Mouse (Mus musculus): ENCODE results near the gene Rab6b. TPM values are rescaled to one million over a fixed set of nuclear protein-coding genes. Genes with fewer than 3 reads are reported as not detected.

The Rab6b gene
- total and polyA plus RNA-seq, 2 experiments from 2014 or later: 133 to 145 TPM

DNA sequence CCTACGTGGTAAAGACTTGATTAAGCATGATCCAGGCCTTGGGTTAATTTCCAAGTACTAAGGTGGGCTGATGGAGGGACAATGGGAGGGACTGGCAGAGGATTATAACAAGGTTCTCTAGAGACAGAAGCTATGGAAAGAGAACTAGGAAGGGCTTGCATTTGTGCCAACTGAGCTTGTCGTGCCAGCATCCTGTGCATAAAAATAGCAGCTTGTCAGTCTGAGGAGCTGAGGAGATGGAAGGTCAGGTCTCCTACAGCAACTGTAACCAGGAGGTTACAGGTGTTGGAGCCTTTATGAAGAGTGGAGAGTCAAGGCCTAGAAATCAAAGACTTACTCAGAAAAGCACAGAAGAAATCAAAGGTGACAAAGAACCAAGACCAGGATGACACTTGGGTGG, 102.0 kb downstream of the Rab6b start:
- Histone ChIP-seq H3K27me3 (ENCODE audit: insufficient read depth, low read length) (no peaks in the 10 kb centered on the region), H3K4me1 (ENCODE audit: insufficient read depth) (no peaks in the 10 kb centered on the region), H3K36me3 (ENCODE audit: insufficient read depth) (no peaks in the 10 kb centered on the region), H3K27ac (ENCODE audit: low read depth, low read length) (no peak overlapping the region), H3K9ac (no peak overlapping the region), H3K4me3 (ENCODE audit: low read depth, low read length) (no peak overlapping the region), H3K9me3 (ENCODE audit: low read length) (no peaks in the 10 kb centered on the region), H3K4me2 (ENCODE audit: low read depth) (no peak overlapping the region)
- TF ChIP-seq CTCF (IDR thresholded peaks at IDR 0.05; ENCODE audit: low read depth): no peak
- 34% methylated on average over 2 of the region's 2 CpGs for WGBS
- ATAC-seq: no peak
- no peak for DNase-seq

GRCm38 (mm10) chr9:103214281-103214680, 102.7 kb downstream of the Rab6b start:
- H3K4me3 ChIP-seq (ENCODE audit: low read depth, low read length): no peak overlapping the region
- ATAC-seq: no peak
- no peaks in the 10 kb centered on the region for H3K36me3 ChIP-seq (ENCODE audit: insufficient read depth)
- DNase-seq: no peak
- H3K27me3 ChIP-seq (ENCODE audit: insufficient read depth, low read length): no peaks in the 10 kb centered on the region
- TF ChIP-seq CTCF (IDR thresholded peaks at IDR 0.05; ENCODE audit: low read depth): no peak
- no peak overlapping the region for H3K9ac ChIP-seq
- no peak overlapping the region for H3K4me2 ChIP-seq (ENCODE audit: low read depth)
- no peaks in the 10 kb centered on the region for H3K4me1 ChIP-seq (ENCODE audit: insufficient read depth)
- no peaks in the 10 kb centered on the region for H3K9me3 ChIP-seq (ENCODE audit: low read length)
- 77% methylated on average over 6 of the region's 6 CpGs for WGBS
- H3K27ac ChIP-seq (ENCODE audit: low read depth, low read length): no peak overlapping the region

GRCm38 (mm10) chr9:103224721-103225120, 113.1 kb downstream of the Rab6b start:
- no peak overlapping the region for H3K9ac ChIP-seq
- DNase-seq (no peak), ATAC-seq (no peak)
- 95% methylated on average over 7 of the region's 7 CpGs for WGBS
- no peak for TF ChIP-seq CTCF (IDR thresholded peaks at IDR 0.05; ENCODE audit: low read depth)
- H3K4me3 ChIP-seq (ENCODE audit: low read depth, low read length): no peak overlapping the region
- no peak overlapping the region for H3K4me2 ChIP-seq (ENCODE audit: low read depth)
- no peak overlapping the region for H3K27ac ChIP-seq (ENCODE audit: low read depth, low read length)
- H3K4me1 ChIP-seq (ENCODE audit: insufficient read depth): no peaks in the 10 kb centered on the region
- H3K27me3 ChIP-seq (ENCODE audit: insufficient read depth, low read length): no peaks in the 10 kb centered on the region
- no peaks in the 10 kb centered on the region for H3K9me3 ChIP-seq (ENCODE audit: low read length)
- H3K36me3 ChIP-seq (ENCODE audit: insufficient read depth): no peaks in the 10 kb centered on the region

GRCm38 (mm10) chr9:103225464-103225863, 113.9 kb downstream of the Rab6b start:
- TF ChIP-seq CTCF (IDR thresholded peaks at IDR 0.05; ENCODE audit: low read depth): peak; percentile 61
- Histone ChIP-seq H3K9me3 (ENCODE audit: low read length) (no peaks in the 10 kb centered on the region), H3K4me2 (ENCODE audit: low read depth) (no peak overlapping the region), H3K4me1 (ENCODE audit: insufficient read depth) (no peaks in the 10 kb centered on the region), H3K27ac (ENCODE audit: low read depth, low read length) (no peak overlapping the region), H3K9ac (no peak overlapping the region), H3K36me3 (ENCODE audit: insufficient read depth) (no peaks in the 10 kb centered on the region), H3K4me3 (ENCODE audit: low read depth, low read length) (no peak overlapping the region), H3K27me3 (ENCODE audit: insufficient read depth, low read length) (no peaks in the 10 kb centered on the region)
- 72% methylated on average over 3 of the region's 3 CpGs for WGBS
- DNase-seq (no peak), ATAC-seq (no peak)

DNA sequence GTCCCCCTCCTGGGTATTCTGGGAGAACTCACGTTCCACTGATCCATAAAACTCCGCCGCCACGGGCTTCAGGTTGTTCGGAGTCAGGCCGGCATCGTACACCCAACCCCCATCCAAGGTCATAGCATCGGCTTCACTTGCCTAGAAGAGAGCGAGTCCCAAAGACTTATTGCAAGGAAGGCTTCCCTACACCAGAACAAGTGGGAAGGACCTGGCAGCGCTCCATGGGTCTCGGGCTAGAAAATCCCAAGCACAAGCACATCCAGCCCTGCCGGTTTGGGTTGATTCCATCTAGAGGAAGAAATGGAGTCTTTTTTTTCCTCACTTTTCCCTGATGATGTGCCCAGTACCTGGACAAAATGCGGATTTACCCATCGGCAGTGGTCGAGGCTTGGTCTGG, 115.2 kb downstream of the Rab6b start:
- H3K9me3 ChIP-seq (ENCODE audit: low read length): no peaks in the 10 kb centered on the region
- no peaks in the 10 kb centered on the region for H3K36me3 ChIP-seq (ENCODE audit: insufficient read depth)
- no peaks in the 10 kb centered on the region for H3K4me1 ChIP-seq (ENCODE audit: insufficient read depth)
- H3K4me2 ChIP-seq (ENCODE audit: low read depth): no peak overlapping the region
- H3K27ac ChIP-seq (ENCODE audit: low read depth, low read length): no peak overlapping the region
- DNase-seq: no peak
- 94% methylated on average over 15 of the region's 15 CpGs for WGBS
- H3K4me3 ChIP-seq (ENCODE audit: low read depth, low read length): no peak overlapping the region
- no peak for TF ChIP-seq CTCF (IDR thresholded peaks at IDR 0.05; ENCODE audit: low read depth)
- H3K27me3 ChIP-seq (ENCODE audit: insufficient read depth, low read length): no peaks in the 10 kb centered on the region
- no peak overlapping the region for H3K9ac ChIP-seq
- no peak for ATAC-seq

GRCm38 (mm10) chr9:103227760-103228159, 116.2 kb downstream of the Rab6b start:
- no peak overlapping the region for H3K4me2 ChIP-seq (ENCODE audit: low read depth)

DNA sequence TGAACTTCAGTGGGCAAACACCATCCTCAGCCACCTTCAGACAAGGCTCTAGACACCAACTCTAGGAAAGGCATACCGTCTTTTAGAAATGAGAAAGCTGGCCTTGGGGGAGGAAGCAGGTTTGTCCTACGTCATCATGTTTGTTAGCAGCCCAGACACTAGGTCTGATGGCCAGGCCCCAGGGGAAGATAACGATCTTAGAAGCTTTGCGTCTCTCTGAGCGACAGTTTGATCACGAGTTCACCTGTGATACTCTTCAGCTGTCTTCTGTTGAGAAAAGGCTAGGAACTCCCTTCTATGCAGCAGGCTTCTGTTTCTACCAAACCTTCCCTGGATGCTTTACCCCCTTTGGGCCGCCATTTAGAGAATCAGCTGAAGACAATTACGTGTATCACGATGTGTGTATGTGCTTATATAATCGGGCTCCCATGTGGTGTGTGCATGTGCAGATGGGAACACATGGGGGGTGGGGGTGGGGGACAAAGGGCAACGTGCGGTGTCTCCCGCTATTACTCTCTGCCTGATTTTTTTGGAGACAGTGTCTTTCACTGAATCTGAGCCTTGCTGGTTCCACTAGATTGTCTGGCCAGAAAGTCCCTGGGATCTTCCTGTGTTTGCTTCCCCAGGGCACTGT, 116.9 kb downstream of the Rab6b start:
- Histone ChIP-seq H3K36me3 (ENCODE audit: insufficient read depth) (no peaks in the 10 kb centered on the region), H3K9me3 (ENCODE audit: low read length) (no peaks in the 10 kb centered on the region), H3K9ac (no peak overlapping the region), H3K27ac (ENCODE audit: low read depth, low read length) (no peak overlapping the region), H3K4me2 (ENCODE audit: low read depth) (no peak overlapping the region), H3K4me3 (ENCODE audit: low read depth, low read length) (no peak overlapping the region), H3K27me3 (ENCODE audit: insufficient read depth, low read length) (no peaks in the 10 kb centered on the region), H3K4me1 (ENCODE audit: insufficient read depth) (no peaks in the 10 kb centered on the region)
- WGBS: 79% methylated on average over 13 of the region's 13 CpGs
- DNase-seq: no peak
- TF ChIP-seq CTCF (IDR thresholded peaks at IDR 0.05; ENCODE audit: low read depth): no peak
- no peak for ATAC-seq

More at GRCm38 (mm10) chr9:103227760-103228159, 116.2 kb downstream of the Rab6b start:
- ATAC-seq (no peak), DNase-seq (no peak)
- Histone ChIP-seq H3K27me3 (ENCODE audit: insufficient read depth, low read length) (no peaks in the 10 kb centered on the region), H3K4me1 (ENCODE audit: insufficient read depth) (no peaks in the 10 kb centered on the region), H3K36me3 (ENCODE audit: insufficient read depth) (no peaks in the 10 kb centered on the region), H3K9ac (no peak overlapping the region), H3K4me3 (ENCODE audit: low read depth, low read length) (no peak overlapping the region), H3K9me3 (ENCODE audit: low read length) (no peaks in the 10 kb centered on the region), H3K27ac (ENCODE audit: low read depth, low read length) (no peak overlapping the region)
- TF ChIP-seq CTCF (IDR thresholded peaks at IDR 0.05; ENCODE audit: low read depth): no peak
- WGBS: 94% methylated on average over 16 of the region's 16 CpGs
